Mouse (Mus musculus): ENCODE results near the gene Cep128. TPM values are rescaled to one million over a fixed set of nuclear protein-coding genes. Genes with fewer than 3 reads are reported as not detected.
A peak's percentile ranks its signal among the peaks of the same experiment; 100 is the strongest.

Cep128 gene
- polyA plus RNA-seq, 1 experiment from 2014 or later: 5.2 TPM

DNA sequence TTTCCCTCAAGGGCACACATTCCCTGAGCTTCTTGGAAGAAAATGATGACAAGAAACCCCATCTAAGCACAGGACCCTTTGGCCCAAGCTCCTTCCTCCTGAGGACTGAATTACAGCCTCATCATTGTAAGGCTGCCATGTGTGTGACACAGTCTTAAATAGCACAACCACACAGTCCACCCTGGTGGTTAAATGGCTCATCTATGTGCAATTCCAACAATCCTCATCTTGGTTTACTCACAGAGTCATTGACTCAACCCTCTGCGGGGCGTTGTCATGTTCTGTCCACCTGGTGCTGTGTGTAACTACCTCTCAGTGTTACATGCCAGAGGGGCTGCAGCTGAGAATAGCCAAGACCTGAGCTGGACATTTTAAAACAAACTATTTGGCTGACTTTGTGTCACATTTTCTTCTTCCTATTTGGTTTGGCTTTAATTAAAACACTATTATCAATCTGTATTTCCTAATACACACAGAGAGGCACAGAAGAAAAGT lies 313.6 kb downstream of the Cep128 start:
- WGBS: 96% methylated on average over 2 of the region's 2 CpGs
- Histone ChIP-seq H3K4me1 (ENCODE audit: control insufficient read depth, insufficient read depth, low read length) (peaks cover 8% of the 10 kb centered on the region; the same call in 1 of the 2 replicates), H3K27me3 (ENCODE audit: control insufficient read depth, insufficient read depth, low read length) (no peaks in the 10 kb centered on the region), H3K4me2 (ENCODE audit: low read length) (no peak overlapping the region), H3K4me3 (replicated peaks; ENCODE audit: low read depth, low read length) (no peak overlapping the region), H3K9me3 (ENCODE audit: control insufficient read depth, low read length) (no peaks in the 10 kb centered on the region), H3K9ac (replicated peaks; ENCODE audit: low read length) (no peak overlapping the region), H3K27ac (replicated peaks; ENCODE audit: low read depth, low read length) (no peak overlapping the region), H3K36me3 (ENCODE audit: control insufficient read depth, insufficient read depth, low read length) (no peaks in the 10 kb centered on the region)
- no peak for DNase-seq
- no peak for ATAC-seq (ENCODE audit: low FRiP score, low TSS enrichment)

DNA sequence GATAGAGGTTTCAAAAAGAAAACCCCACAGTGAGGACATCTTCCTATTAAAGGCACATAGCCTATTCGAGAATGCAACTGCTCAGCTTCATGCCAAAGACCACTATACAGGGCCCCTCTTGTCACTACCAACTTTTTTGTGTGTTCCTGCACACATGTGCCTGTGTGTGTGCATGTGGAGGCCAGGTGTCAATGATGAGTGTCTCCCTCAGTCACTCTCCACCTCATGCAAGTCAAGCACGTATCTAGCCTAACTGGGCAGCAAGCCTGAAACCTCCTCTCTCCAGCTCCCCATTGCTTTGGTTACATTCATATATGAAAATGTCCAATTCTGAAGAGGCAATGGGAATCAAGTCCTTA lies 317.1 kb downstream of the Cep128 start:
- no peaks in the 10 kb centered on the region for H3K27me3 ChIP-seq (ENCODE audit: control insufficient read depth, insufficient read depth, low read length)
- no peaks in the 10 kb centered on the region for H3K9me3 ChIP-seq (ENCODE audit: control insufficient read depth, low read length)
- peak overlapping the region; percentile 4; the same call in 1 of the 2 replicates for H3K27ac ChIP-seq (replicated peaks; ENCODE audit: low read depth, low read length)
- H3K36me3 ChIP-seq (ENCODE audit: control insufficient read depth, insufficient read depth, low read length): no peaks in the 10 kb centered on the region
- DNase-seq: no peak
- no peak overlapping the region for H3K4me3 ChIP-seq (replicated peaks; ENCODE audit: low read depth, low read length)
- no peak overlapping the region for H3K4me2 ChIP-seq (ENCODE audit: low read length)
- H3K4me1 ChIP-seq (ENCODE audit: control insufficient read depth, insufficient read depth, low read length): peaks cover 13% of the 10 kb centered on the region
- peak; percentile 35; the same call in 1 of the 2 replicates for ATAC-seq (ENCODE audit: low FRiP score, low TSS enrichment)
- 19% methylated on average over 2 of the region's 2 CpGs for WGBS
- H3K9ac ChIP-seq (replicated peaks; ENCODE audit: low read length): no peak overlapping the region

DNA sequence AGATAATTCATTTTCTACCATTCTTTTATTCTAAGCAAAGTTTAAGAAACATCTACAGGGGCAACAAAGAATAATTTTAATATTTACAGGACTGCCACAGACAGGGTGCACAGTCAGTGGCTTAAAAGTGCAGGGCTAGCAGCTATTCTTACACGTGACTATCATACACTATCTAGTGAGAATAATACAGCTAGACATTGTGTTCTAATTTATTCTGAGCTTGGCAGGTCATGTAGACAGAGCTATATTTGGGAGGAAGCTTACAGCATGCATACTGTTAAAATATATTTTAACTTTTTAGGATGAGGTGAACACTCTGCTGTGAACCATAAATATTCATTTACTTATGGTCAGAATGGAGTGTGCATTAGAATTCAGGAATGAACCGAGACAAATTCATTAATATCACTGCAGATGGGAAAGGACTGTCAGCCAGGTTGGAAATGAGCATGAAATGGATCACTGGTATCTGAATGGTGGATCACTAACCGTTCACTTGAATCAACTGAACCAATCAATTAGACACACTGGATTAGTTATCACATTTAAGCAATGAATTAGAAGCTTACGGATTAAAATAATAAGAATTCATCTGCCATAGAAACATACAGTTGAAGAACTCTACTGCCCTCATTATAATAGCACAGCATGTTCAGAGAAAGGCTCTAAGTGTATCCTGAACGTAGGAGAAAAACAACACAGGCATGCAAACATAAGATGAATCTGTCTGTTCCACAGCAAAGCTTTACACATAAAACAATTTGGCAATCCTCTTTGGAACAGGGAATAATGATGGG lies 317.7 kb downstream of the Cep128 start:
- H3K4me2 ChIP-seq (ENCODE audit: low read length): no peak overlapping the region
- no peaks in the 10 kb centered on the region for H3K9me3 ChIP-seq (ENCODE audit: control insufficient read depth, low read length)
- DNase-seq (peak; percentile 66), ATAC-seq (ENCODE audit: low FRiP score, low TSS enrichment) (peak; percentile 80)
- no peak overlapping the region for H3K9ac ChIP-seq (replicated peaks; ENCODE audit: low read length)
- no peaks in the 10 kb centered on the region for H3K36me3 ChIP-seq (ENCODE audit: control insufficient read depth, insufficient read depth, low read length)
- 12% methylated on average over 5 of the region's 5 CpGs for WGBS
- no peak overlapping the region for H3K4me3 ChIP-seq (replicated peaks; ENCODE audit: low read depth, low read length)
- no peaks in the 10 kb centered on the region for H3K27me3 ChIP-seq (ENCODE audit: control insufficient read depth, insufficient read depth, low read length)
- no peak overlapping the region for H3K27ac ChIP-seq (replicated peaks; ENCODE audit: low read depth, low read length)
- peaks cover 13% of the 10 kb centered on the region for H3K4me1 ChIP-seq (ENCODE audit: control insufficient read depth, insufficient read depth, low read length)

DNA sequence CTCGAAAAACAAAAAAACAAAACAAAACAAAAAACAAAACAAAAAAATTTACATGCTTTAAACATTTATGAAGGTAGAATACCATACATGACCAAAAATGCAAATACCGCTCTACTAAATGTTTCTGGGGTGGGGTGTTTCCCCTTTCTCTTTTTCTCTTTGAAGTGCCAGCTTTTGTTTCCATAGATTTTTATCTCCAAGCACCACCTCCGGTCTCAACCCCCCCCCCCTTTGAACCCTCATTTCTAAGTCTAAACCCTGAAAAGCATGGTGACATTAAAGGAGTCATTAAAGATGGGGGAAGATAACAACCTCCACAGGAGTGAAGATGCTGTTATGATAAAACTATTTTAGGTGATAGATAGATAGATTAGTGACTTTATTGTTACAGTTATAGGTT lies 318.8 kb downstream of the Cep128 start:
- Histone ChIP-seq H3K9ac (replicated peaks; ENCODE audit: low read length) (no peak overlapping the region), H3K4me2 (ENCODE audit: low read length) (no peak overlapping the region), H3K27me3 (ENCODE audit: control insufficient read depth, insufficient read depth, low read length) (no peaks in the 10 kb centered on the region), H3K4me3 (replicated peaks; ENCODE audit: low read depth, low read length) (no peak overlapping the region), H3K27ac (replicated peaks; ENCODE audit: low read depth, low read length) (no peak overlapping the region), H3K9me3 (ENCODE audit: control insufficient read depth, low read length) (no peaks in the 10 kb centered on the region), H3K4me1 (ENCODE audit: control insufficient read depth, insufficient read depth, low read length) (peaks cover 13% of the 10 kb centered on the region), H3K36me3 (ENCODE audit: control insufficient read depth, insufficient read depth, low read length) (no peaks in the 10 kb centered on the region)
- ATAC-seq (ENCODE audit: low FRiP score, low TSS enrichment): no peak
- no peak for DNase-seq
- WGBS: 65% methylated on average over 3 of the region's 3 CpGs

DNA sequence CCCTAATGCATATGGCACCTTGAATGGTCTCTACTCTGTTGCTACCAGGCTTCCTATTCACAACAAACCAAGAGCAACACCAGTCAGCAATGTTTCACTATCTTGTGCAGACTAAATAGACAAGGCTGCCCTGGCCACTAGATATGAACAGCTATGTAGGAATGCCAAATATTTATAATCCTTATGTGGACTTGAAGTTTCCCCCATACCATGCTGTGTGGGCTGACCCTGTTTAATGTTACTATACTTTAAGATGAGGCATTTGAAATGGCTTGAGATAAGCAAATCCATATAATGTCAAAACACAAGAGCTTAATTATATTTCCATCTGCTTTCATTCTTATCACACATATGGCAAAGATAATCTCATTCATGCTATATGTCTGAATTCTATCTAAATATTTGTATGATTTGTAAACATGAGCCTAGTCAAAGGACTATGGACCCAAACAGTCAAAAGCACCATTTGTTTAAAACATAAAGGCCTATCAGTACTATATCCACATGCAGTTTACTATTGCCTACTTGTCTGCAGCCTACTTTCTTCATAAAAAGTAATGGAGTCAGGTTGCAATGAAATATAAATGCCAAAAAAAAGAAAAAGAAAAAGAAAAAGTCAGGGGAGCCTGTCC lies 319.7 kb downstream of the Cep128 start:
- no peak overlapping the region for H3K4me2 ChIP-seq (ENCODE audit: low read length)
- ATAC-seq (ENCODE audit: low FRiP score, low TSS enrichment) (no peak), DNase-seq (no peak)
- H3K27ac ChIP-seq (replicated peaks; ENCODE audit: low read depth, low read length): no peak overlapping the region
- H3K9me3 ChIP-seq (ENCODE audit: control insufficient read depth, low read length): no peaks in the 10 kb centered on the region
- no peaks in the 10 kb centered on the region for H3K27me3 ChIP-seq (ENCODE audit: control insufficient read depth, insufficient read depth, low read length)
- H3K36me3 ChIP-seq (ENCODE audit: control insufficient read depth, insufficient read depth, low read length): no peaks in the 10 kb centered on the region
- H3K9ac ChIP-seq (replicated peaks; ENCODE audit: low read length): no peak overlapping the region
- H3K4me3 ChIP-seq (replicated peaks; ENCODE audit: low read depth, low read length): no peak overlapping the region
- H3K4me1 ChIP-seq (ENCODE audit: control insufficient read depth, insufficient read depth, low read length): peaks cover 13% of the 10 kb centered on the region

DNA sequence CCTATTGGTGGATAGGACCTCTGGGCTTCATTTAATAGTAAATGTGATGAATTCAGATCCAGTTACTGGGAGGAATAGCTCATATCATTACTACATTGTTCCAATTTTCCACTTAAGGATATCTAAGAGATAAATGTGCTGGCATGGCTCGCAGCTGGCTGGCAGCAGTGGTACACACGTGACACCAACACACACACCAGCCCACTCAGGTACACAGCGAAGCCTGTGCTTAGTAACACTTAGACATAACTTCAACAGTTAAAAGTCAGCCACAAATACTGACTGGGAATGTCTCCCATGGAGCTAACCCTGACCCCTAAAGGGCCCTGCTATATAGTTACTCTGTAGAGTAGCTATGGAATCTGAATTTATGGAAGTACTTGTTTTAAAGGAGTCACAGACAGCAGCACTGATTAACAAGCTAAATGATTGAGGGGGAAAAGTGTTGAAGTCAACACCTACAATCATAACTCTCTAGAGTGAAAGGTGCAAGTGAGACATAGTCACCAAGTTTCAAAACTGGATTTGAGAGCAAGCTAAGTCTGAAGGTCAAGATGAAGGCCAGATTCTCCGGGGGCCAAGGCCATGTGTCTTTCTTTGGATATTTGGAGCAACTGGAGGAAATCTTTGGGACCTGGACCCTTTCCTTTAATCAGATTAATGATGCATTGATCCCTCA lies 320.7 kb downstream of the Cep128 start:
- 80% methylated on average over 4 of the region's 4 CpGs for WGBS
- H3K4me3 ChIP-seq (replicated peaks; ENCODE audit: low read depth, low read length): no peak overlapping the region
- ATAC-seq (ENCODE audit: low FRiP score, low TSS enrichment): no peak

DNA sequence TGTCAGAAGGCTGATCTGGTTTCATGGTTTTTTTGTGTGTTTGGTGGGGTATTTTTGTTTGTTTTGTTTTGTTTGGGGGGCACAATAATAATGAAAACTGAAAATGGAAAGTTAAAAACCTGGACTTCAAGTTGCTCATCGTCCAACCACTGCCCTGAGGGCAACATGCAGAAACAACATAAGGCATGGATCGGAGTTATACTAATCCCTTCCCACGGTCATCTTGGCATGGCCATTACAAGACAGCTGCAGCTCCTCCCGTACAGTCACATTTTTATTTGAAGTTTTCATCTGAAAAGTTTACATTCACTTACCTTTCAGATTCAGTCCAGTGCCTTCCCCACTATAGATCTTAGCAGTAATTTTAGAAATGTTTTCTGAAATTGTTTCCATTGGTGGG lies 321.5 kb downstream of the Cep128 start:
- WGBS: 41% methylated on average over 4 of the region's 4 CpGs
- no peaks in the 10 kb centered on the region for H3K9me3 ChIP-seq (ENCODE audit: control insufficient read depth, low read length)
- peak; percentile 34 for DNase-seq
- H3K4me3 ChIP-seq (replicated peaks; ENCODE audit: low read depth, low read length): no peak overlapping the region
- H3K9ac ChIP-seq (replicated peaks; ENCODE audit: low read length): no peak overlapping the region
- no peaks in the 10 kb centered on the region for H3K36me3 ChIP-seq (ENCODE audit: control insufficient read depth, insufficient read depth, low read length)
- H3K4me2 ChIP-seq (ENCODE audit: low read length): no peak overlapping the region
- peaks cover 13% of the 10 kb centered on the region for H3K4me1 ChIP-seq (ENCODE audit: control insufficient read depth, insufficient read depth, low read length)
- no peak overlapping the region for H3K27ac ChIP-seq (replicated peaks; ENCODE audit: low read depth, low read length)
- ATAC-seq (ENCODE audit: low FRiP score, low TSS enrichment): no peak
- no peaks in the 10 kb centered on the region for H3K27me3 ChIP-seq (ENCODE audit: control insufficient read depth, insufficient read depth, low read length)

More for the DNA sequence above, 320.7 kb downstream of the Cep128 start:
- H3K9ac ChIP-seq (replicated peaks; ENCODE audit: low read length): no peak overlapping the region
- no peaks in the 10 kb centered on the region for H3K36me3 ChIP-seq (ENCODE audit: control insufficient read depth, insufficient read depth, low read length)
- H3K4me2 ChIP-seq (ENCODE audit: low read length): no peak overlapping the region
- H3K27me3 ChIP-seq (ENCODE audit: control insufficient read depth, insufficient read depth, low read length): no peaks in the 10 kb centered on the region
- no peak overlapping the region for H3K27ac ChIP-seq (replicated peaks; ENCODE audit: low read depth, low read length)
- DNase-seq: no peak
- H3K4me1 ChIP-seq (ENCODE audit: control insufficient read depth, insufficient read depth, low read length): peaks cover 13% of the 10 kb centered on the region
- no peaks in the 10 kb centered on the region for H3K9me3 ChIP-seq (ENCODE audit: control insufficient read depth, low read length)

DNA sequence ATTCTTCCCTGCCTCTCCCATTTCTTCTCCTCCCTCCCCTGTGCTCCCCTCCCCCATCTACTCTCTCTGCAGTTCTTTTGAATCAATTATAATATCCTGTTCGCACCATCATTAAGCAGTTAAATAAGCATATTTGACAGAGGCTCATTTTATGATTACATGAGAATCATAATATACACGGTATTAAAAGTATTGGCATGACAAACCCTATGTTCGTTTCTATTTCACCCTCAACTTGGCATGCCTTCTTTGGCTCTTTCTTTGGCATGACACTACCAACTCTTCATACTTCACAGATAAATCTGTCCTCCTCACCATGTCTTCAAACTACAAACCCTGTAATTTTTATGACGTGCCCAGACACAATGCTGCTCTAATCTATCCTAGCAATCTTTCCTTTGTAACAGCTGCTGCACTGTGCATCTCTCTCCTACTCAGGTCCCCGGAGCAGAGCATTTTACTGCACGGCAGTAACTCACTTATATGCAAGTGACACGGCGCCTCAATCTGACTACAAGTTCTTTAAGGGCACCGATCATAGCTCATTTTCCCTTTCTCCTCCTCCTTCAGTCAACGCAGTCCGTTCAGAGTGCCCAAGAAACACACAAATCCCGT lies 324.4 kb downstream of the Cep128 start:
- no peaks in the 10 kb centered on the region for H3K36me3 ChIP-seq (ENCODE audit: control insufficient read depth, insufficient read depth, low read length)
- DNase-seq: no peak
- H3K9ac ChIP-seq (replicated peaks; ENCODE audit: low read length): no peak overlapping the region
- peaks cover 5% of the 10 kb centered on the region; the same call in 1 of the 2 replicates for H3K4me1 ChIP-seq (ENCODE audit: control insufficient read depth, insufficient read depth, low read length)
- no peak overlapping the region for H3K27ac ChIP-seq (replicated peaks; ENCODE audit: low read depth, low read length)
- no peaks in the 10 kb centered on the region for H3K9me3 ChIP-seq (ENCODE audit: control insufficient read depth, low read length)
- no peak overlapping the region for H3K4me2 ChIP-seq (ENCODE audit: low read length)
- no peaks in the 10 kb centered on the region for H3K27me3 ChIP-seq (ENCODE audit: control insufficient read depth, insufficient read depth, low read length)
- no peak for ATAC-seq (ENCODE audit: low FRiP score, low TSS enrichment)
- 84% methylated on average over 12 of the region's 12 CpGs for WGBS
- H3K4me3 ChIP-seq (replicated peaks; ENCODE audit: low read depth, low read length): no peak overlapping the region
